Mouse (Mus musculus) stomach, postnatal 0 days (tissue): Measurements from ENCODE around the gene Prickle2. TPM values are rescaled to one million over a fixed set of nuclear protein-coding genes. Genes with fewer than 3 reads are reported as not detected.

ENCODE experiments used
- ATAC-seq: fragments of 200-750 bp; cut with Nextera tagmentation; 2 replicates; pipeline ENCODE4 v1.8.0; 2017; ENCODE audit not compliant: low FRiP score, low TSS enrichment
- DNase-seq: peaks from one replicate; pipeline ENCODE4 v3.0.0-alpha.2; 2016; ENCODE audit warnings: low spot score
- H3K27ac ChIP-seq: fragments of 300-500 bp; sonication (generic); replicated peaks from 2 replicates; pipeline ENCODE4 v1.5.1; 2014; ENCODE audit warnings: mild to moderate bottlenecking, control low read depth
- H3K27me3 ChIP-seq: fragments of 300-500 bp; sonication (generic); 2 replicates; pipeline ENCODE4 v1.6.1; 2014; ENCODE audit warnings: low read length; ENCODE audit not compliant: control insufficient read depth, insufficient read depth
- H3K36me3 ChIP-seq: fragments of 300-500 bp; sonication (generic); 2 replicates; pipeline ENCODE4 v1.6.1; 2014; ENCODE audit warnings: low read length, mixed read lengths; ENCODE audit not compliant: control insufficient read depth, insufficient read depth
- H3K4me1 ChIP-seq: fragments of 300-500 bp; sonication (generic); replicated peaks from 2 replicates; pipeline ENCODE4 v1.6.1; 2014; ENCODE audit warnings: antibody characterized with exemption; ENCODE audit not compliant: control insufficient read depth, insufficient read depth
- H3K4me2 ChIP-seq: fragments of 300-500 bp; sonication (generic); replicated peaks from 2 replicates; pipeline ENCODE4 v1.6.1; 2014; ENCODE audit warnings: low read depth, mild to moderate bottlenecking, control low read depth, moderate library complexity
- H3K4me3 ChIP-seq: fragments of 300-500 bp; sonication (generic); 2 replicates; pipeline ENCODE4 v1.5.1; 2014; ENCODE audit warnings: low read depth, low read length, control low read depth
- H3K9ac ChIP-seq: fragments of 300-500 bp; sonication (generic); 2 replicates; pipeline ENCODE4 v1.6.1; 2014; ENCODE audit warnings: mild to moderate bottlenecking, low read length, control low read depth, mixed read lengths
- H3K9me3 ChIP-seq: fragments of 300-500 bp; sonication (generic); 2 replicates; pipeline ENCODE4 v1.6.1; 2016; ENCODE audit warnings: low read length; ENCODE audit not compliant: control insufficient read depth
- CTCF ChIP-seq: IDR thresholded peaks from 2 replicates; pipeline ENCODE4 v1.5.1; 2016; ENCODE audit warnings: antibody characterized with exemption, low read depth, mild to moderate bottlenecking, moderate library complexity
- EP300 ChIP-seq: optimal IDR thresholded peaks from 2 replicates; pipeline ENCODE3; 2016; ENCODE audit warnings: antibody characterized with exemption
- WGBS: fragments of 180-500 bp; shearing (Covaris S2); extraction: QIAGEN DNeasy Blood & Tissue Kit; methylation state at CpG from one replicate; pipeline ENCODE4 v1.1.7; 2014; 5-methylcytosine and 5-hydroxymethylcytosine counted together
- polyA plus RNA-seq: library from polyadenylated mRNA; unstranded; fragments of >200 nt; fragmentation: Nextera tagmentation; extraction: Ambion mirVana; gene quantifications from 2 replicates; pipeline ENCODE4 v1.2.1, GENCODE M21; 2015

Prickle2 gene
- polyA plus RNA-seq, 1 experiment from 2014 or later = 2.3 TPM

GRCm38 (mm10) chr6:92395556-92395955 lies 310.4 kb downstream of the Prickle2 start:
- ATAC-seq (no peak; the same call in 1 of the 2 replicates), DNase-seq (no peak)
- 39% methylated on average over 4 of the region's 4 CpGs for WGBS
- no peak for TF ChIP-seq EP300
- TF ChIP-seq CTCF = no peak
- no peak overlapping the region for H3K4me3 ChIP-seq
- no peaks in the 10 kb centered on the region for H3K4me1 ChIP-seq
- no peaks in the 10 kb centered on the region for H3K9me3 ChIP-seq
- H3K27ac ChIP-seq = no peak overlapping the region; the same call in 1 of the 2 replicates
- no peaks in the 10 kb centered on the region for H3K36me3 ChIP-seq
- no peaks in the 10 kb centered on the region for H3K27me3 ChIP-seq
- H3K4me2 ChIP-seq = no peak overlapping the region
- no peak overlapping the region for H3K9ac ChIP-seq

GRCm38 (mm10) chr6:92395143-92395542 lies 310.8 kb downstream of the Prickle2 start:
- peak; percentile 90 for ATAC-seq

DNA sequence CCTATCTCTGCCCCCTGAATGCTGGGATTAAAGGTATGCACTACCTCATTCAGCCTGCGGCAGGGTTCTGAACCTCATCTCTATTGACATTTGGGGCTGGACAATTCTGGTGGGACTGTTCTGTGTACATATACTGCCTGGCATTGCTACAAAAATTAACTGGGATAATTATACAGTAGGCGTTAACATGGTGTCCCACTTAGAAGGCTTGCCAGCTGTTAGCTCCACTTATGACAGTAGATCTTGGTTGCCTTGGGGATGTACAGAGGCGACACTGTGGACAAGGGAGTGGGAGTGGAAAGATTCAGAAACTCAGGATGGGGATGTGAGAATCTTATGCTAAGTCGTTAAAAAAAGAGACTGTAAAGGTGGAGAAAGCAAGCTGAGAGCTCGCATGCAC lies 311.3 kb downstream of the Prickle2 start:
- peak; percentile 78 for ATAC-seq
- TF ChIP-seq EP300 (no peak), CTCF (no peak)
- Histone ChIP-seq H3K27me3 (no peaks in the 10 kb centered on the region), H3K27ac (no peak overlapping the region), H3K4me1 (no peaks in the 10 kb centered on the region), H3K4me2 (no peak overlapping the region), H3K9me3 (no peaks in the 10 kb centered on the region), H3K4me3 (no peak overlapping the region), H3K9ac (no peak overlapping the region), H3K36me3 (no peaks in the 10 kb centered on the region)
- no peak for DNase-seq
- WGBS = 46% methylated on average over 5 of the region's 5 CpGs

More at GRCm38 (mm10) chr6:92395143-92395542, 310.8 kb downstream of the Prickle2 start:
- no peak overlapping the region for H3K9ac ChIP-seq
- H3K9me3 ChIP-seq = no peaks in the 10 kb centered on the region
- no peak overlapping the region for H3K4me2 ChIP-seq
- no peak for DNase-seq
- no peak overlapping the region for H3K4me3 ChIP-seq
- no peak overlapping the region for H3K27ac ChIP-seq
- H3K4me1 ChIP-seq = no peaks in the 10 kb centered on the region
- 50% methylated on average over 1 of the region's 1 CpGs for WGBS
- H3K27me3 ChIP-seq = no peaks in the 10 kb centered on the region
- TF ChIP-seq CTCF (no peak), EP300 (no peak)
- H3K36me3 ChIP-seq = no peaks in the 10 kb centered on the region

DNA sequence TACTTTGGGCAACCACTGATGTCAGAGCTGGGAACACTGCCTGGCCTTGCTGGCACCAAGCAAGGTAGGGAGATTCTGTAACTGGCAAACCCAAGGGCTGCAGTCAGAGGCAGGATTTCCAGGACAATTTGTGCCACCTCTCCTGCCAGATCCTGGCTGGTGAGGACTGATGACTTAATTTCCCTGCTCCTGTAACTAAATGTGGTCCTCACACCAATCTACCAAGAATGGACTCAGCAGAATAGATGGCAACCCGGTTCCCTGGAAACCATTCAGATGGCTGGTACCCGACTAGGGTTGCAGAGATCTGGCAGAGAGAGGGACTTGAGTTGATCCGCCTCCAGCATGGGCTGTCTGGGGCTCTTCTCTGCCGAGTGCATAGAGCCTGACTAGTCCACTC lies 315.6 kb downstream of the Prickle2 start:
- ATAC-seq (no peak), DNase-seq (no peak)
- no peak overlapping the region for H3K4me2 ChIP-seq
- no peaks in the 10 kb centered on the region for H3K27me3 ChIP-seq
- no peak overlapping the region for H3K27ac ChIP-seq
- WGBS = 83% methylated on average over 4 of the region's 4 CpGs
- no peaks in the 10 kb centered on the region for H3K4me1 ChIP-seq
- no peaks in the 10 kb centered on the region for H3K36me3 ChIP-seq
- H3K9me3 ChIP-seq = no peaks in the 10 kb centered on the region
- TF ChIP-seq CTCF (no peak), EP300 (no peak)
- no peak overlapping the region for H3K4me3 ChIP-seq
- no peak overlapping the region for H3K9ac ChIP-seq

GRCm38 (mm10) chr6:92388681-92389080 lies 317.3 kb downstream of the Prickle2 start:
- H3K27me3 ChIP-seq = no peaks in the 10 kb centered on the region
- no peak overlapping the region for H3K27ac ChIP-seq
- ATAC-seq (no peak), DNase-seq (no peak)
- no peaks in the 10 kb centered on the region for H3K9me3 ChIP-seq
- H3K9ac ChIP-seq = no peak overlapping the region
- H3K4me3 ChIP-seq = no peak overlapping the region
- H3K4me2 ChIP-seq = no peak overlapping the region
- WGBS = 57% methylated on average over 5 of the region's 5 CpGs
- no peaks in the 10 kb centered on the region for H3K36me3 ChIP-seq
- TF ChIP-seq CTCF (no peak), EP300 (no peak)
- H3K4me1 ChIP-seq = no peaks in the 10 kb centered on the region

DNA sequence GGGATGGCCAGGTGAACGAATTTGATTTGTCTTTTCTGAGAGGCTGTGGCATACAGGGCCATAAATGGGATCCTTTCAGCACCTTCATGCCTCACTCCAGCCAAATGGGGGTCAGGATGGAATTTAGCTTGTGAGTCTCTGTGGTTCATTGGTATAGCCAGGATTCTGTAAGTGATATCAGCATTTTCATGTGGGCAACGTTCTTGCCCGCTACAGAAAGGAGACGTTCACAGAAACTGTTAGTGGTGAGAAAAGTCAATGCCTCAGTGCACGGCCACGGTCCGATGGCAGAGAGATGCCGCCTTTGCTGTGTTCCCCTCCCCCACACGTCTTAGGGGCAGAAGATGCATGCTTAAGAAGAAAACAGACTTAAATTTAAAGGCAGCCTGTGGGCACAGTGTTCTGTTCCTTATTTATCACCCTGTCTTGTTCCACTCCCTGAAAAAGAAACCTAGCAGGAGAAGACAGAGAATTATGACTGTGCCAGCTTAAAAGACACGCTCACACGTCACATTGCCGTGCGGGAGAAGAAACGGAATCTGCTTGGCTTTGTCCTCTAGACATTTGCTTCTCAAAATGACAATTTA lies 322.7 kb downstream of the Prickle2 start:
- DNase-seq (no peak), ATAC-seq (no peak)
- no peak for TF ChIP-seq CTCF
- TF ChIP-seq EP300 = no peak
- no peaks in the 10 kb centered on the region for H3K4me1 ChIP-seq
- H3K4me2 ChIP-seq = no peak overlapping the region
- no peaks in the 10 kb centered on the region for H3K27me3 ChIP-seq
- H3K36me3 ChIP-seq = no peaks in the 10 kb centered on the region
- H3K27ac ChIP-seq = no peak overlapping the region
- WGBS = 79% methylated on average over 14 of the region's 14 CpGs
- H3K9ac ChIP-seq = no peak overlapping the region
- H3K4me3 ChIP-seq = no peak overlapping the region
- H3K9me3 ChIP-seq = no peaks in the 10 kb centered on the region
